Comparison of ENCODE assay signal across 15 mouse cellular contexts in genomic region chr6:149439140-149439539, GRCm38 (mm10). TPM values are rescaled to one million over a fixed set of nuclear protein-coding genes. Genes with fewer than 3 reads are reported as not detected.
A peak's percentile ranks its signal among the peaks of the same experiment; 100 is the strongest.
DNase-seq lines count a peak whose midpoint lies in the region; ATAC-seq and TF ChIP-seq lines count a peak whose summit lies in the region.
"Had no signal": no experiment of that assay in that cellular context is flagged by ENCODE, and none has a peak within 500 bp of the region (broad histone marks: within the 10 kb centered on the region; RNA-seq: fewer than 3 reads in every experiment).

No protein-coding gene starts in this region.

- TF ChIP-seq CTCF in intestine, postnatal 0 days (IDR thresholded peaks at IDR 0.05; ENCODE audit: low read depth) = peak; percentile 57
- no peak for TF ChIP-seq CTCF in thymus, adult 2 months (IDR thresholded peaks at IDR 0.05; ENCODE audit: borderline replicate concordance, control insufficient read depth, extremely low read depth, insufficient read depth, low read length, poor library complexity)

- H3K36me3 ChIP-seq in intestine, postnatal 0 days (ENCODE audit: control insufficient read depth, insufficient read depth) = no peaks in the 10 kb centered on the region
- no peaks in the 10 kb centered on the region for H3K36me3 ChIP-seq in intestine, embryonic 15.5 days
- no peaks in the 10 kb centered on the region for H3K36me3 ChIP-seq in thymus, adult 2 months (ENCODE audit: control insufficient read depth, insufficient read depth, low read length)
- H3K36me3 ChIP-seq: heart, embryonic 10.5 days; lung, embryonic 15.5 days had no signal

- no peaks in the 10 kb centered on the region for H3K4me1 ChIP-seq in intestine, postnatal 0 days (replicated peaks; ENCODE audit: control insufficient read depth, insufficient read depth, low read length)
- H3K4me1 ChIP-seq in intestine, embryonic 15.5 days (replicated peaks) = no peaks in the 10 kb centered on the region
- no peaks in the 10 kb centered on the region for H3K4me1 ChIP-seq in thymus, adult 2 months (replicated peaks; ENCODE audit: control insufficient read depth, insufficient read depth, low read length)
- H3K4me1 ChIP-seq: heart, embryonic 10.5 days; lung, embryonic 15.5 days had no signal

- H3K9ac ChIP-seq in intestine, postnatal 0 days (ENCODE audit: low read depth, low read length) = no peak overlapping the region
- no peak overlapping the region for H3K9ac ChIP-seq in intestine, embryonic 15.5 days
- H3K9ac ChIP-seq: lung, embryonic 15.5 days had no signal

- H3K27me3 ChIP-seq in intestine, postnatal 0 days (replicated peaks; ENCODE audit: control insufficient read depth, insufficient read depth, low read length) = no peaks in the 10 kb centered on the region
- no peaks in the 10 kb centered on the region for H3K27me3 ChIP-seq in intestine, embryonic 15.5 days (replicated peaks)
- no peaks in the 10 kb centered on the region for H3K27me3 ChIP-seq in thymus, adult 2 months (ENCODE audit: control insufficient read depth, insufficient read depth, low read length)
- H3K27me3 ChIP-seq: lung, embryonic 15.5 days had no signal

- no peak overlapping the region for H3K27ac ChIP-seq in intestine, postnatal 0 days (ENCODE audit: low read depth, low read length)
- H3K27ac ChIP-seq in intestine, embryonic 15.5 days = no peak overlapping the region
- H3K27ac ChIP-seq in thymus, adult 2 months (ENCODE audit: control insufficient read depth, insufficient read depth, low read length) = no peak overlapping the region
- H3K27ac ChIP-seq: heart, embryonic 10.5 days; lung, embryonic 15.5 days had no signal

- H3K9me3 ChIP-seq in intestine, postnatal 0 days (ENCODE audit: control insufficient read depth) = no peaks in the 10 kb centered on the region
- H3K9me3 ChIP-seq in intestine, embryonic 15.5 days = no peaks in the 10 kb centered on the region
- H3K9me3 ChIP-seq: heart, embryonic 10.5 days; lung, embryonic 15.5 days had no signal

- H3K4me2 ChIP-seq in intestine, postnatal 0 days (replicated peaks; ENCODE audit: low read depth) = no peak overlapping the region
- no peak overlapping the region for H3K4me2 ChIP-seq in intestine, embryonic 15.5 days (replicated peaks)
- H3K4me2 ChIP-seq: lung, embryonic 15.5 days had no signal

- ATAC-seq in intestine, postnatal 0 days = no peak
- ATAC-seq in intestine, embryonic 15.5 days = no peak
- ATAC-seq: midbrain, embryonic 16.5 days had no signal

- peak; percentile 20 for DNase-seq in 3134 (ENCODE audit: extremely low read depth, insufficient read length, low spot score)
- DNase-seq in CD4-positive, CD25-positive, alpha-beta regulatory T cell, adult 2 months (ENCODE audit: low read depth, low spot score) = peak; percentile 41
- DNase-seq in c-Kit-positive CD71-negative TER-119-negative erythroid progenitor cells, embryonic 14.5 days (ENCODE audit: low read depth) = peak; percentile 6
- no peak for DNase-seq in right cerebral cortex, postnatal 25 days
- no peak for DNase-seq in thymus, adult 2 months
- no peak for DNase-seq in neural tube, embryonic 10.5 days (ENCODE audit: extremely low spot score, low spot score)
- DNase-seq: adrenal gland, postnatal 14 days; cerebellum, adult 9-10 months; kidney, postnatal 4 days; spleen, adult 18-20 months had no signal

- 90% methylated on average over 1 of the region's 1 CpGs for WGBS in intestine, postnatal 0 days
- 95% methylated on average over 1 of the region's 1 CpGs for WGBS in intestine, embryonic 15.5 days
- WGBS in thymus, adult 2 months = 83% methylated on average over 1 of the region's 1 CpGs

- H3K4me3 ChIP-seq in intestine, postnatal 0 days (ENCODE audit: low read depth, low read length) = no peak overlapping the region
- no peak overlapping the region for H3K4me3 ChIP-seq in intestine, embryonic 15.5 days (replicated peaks)
- H3K4me3 ChIP-seq in thymus, adult 2 months (ENCODE audit: control insufficient read depth, insufficient read depth, low read length) = no peak overlapping the region
- H3K4me3 ChIP-seq: heart, embryonic 10.5 days; lung, embryonic 15.5 days had no signal

- no peak for TF ChIP-seq POLR2A in thymus, adult 2 months (IDR thresholded peaks at IDR 0.05; ENCODE audit: control insufficient read depth, extremely low read depth, insufficient read depth, low read length, poor library complexity)

RNA-seq across cellular contexts. Expression of gene Bicd1, which starts 30.5 kb away (rescaled TPM):
- polyA plus RNA-seq in intestine, postnatal 0 days (2015; fragmentation: Nextera tagmentation; extraction: Ambion mirVana) = 6.2 and 7.5 TPM in 2 replicates
- 12.2 and 14.6 TPM in 2 replicates for polyA plus RNA-seq in intestine, embryonic 15.5 days (2015; fragmentation: Nextera tagmentation; extraction: Ambion mirVana)
- polyA plus RNA-seq in thymus, adult 2 months (2012; rRNA removed) = 0.78 and 1.2 TPM in 2 replicates

Comparison
In these comparisons a context has a peak if more than half of its experiments do, and no peak if none do; other contexts are left out.
1. DNase-seq: peak in 3134 (single experiment), CD4-positive, CD25-positive, alpha-beta regulatory T cell, adult 2 months (single experiment) and c-Kit-positive CD71-negative TER-119-negative erythroid progenitor cells, embryonic 14.5 days (single experiment); none in right cerebral cortex, postnatal 25 days (single experiment), thymus, adult 2 months (single experiment) and neural tube, embryonic 10.5 days (single experiment).